Mouse (Mus musculus) A20 (cell line): ENCODE results near the gene Chst8.
A peak's percentile ranks its signal among the peaks of the same experiment; 100 is the strongest.

Experiments
- DNase-seq: peaks from one replicate; pipeline ENCODE4 v3.0.0-alpha.2; 2011; ENCODE audit warnings: low read depth, low spot score

The Chst8 gene

DNA sequence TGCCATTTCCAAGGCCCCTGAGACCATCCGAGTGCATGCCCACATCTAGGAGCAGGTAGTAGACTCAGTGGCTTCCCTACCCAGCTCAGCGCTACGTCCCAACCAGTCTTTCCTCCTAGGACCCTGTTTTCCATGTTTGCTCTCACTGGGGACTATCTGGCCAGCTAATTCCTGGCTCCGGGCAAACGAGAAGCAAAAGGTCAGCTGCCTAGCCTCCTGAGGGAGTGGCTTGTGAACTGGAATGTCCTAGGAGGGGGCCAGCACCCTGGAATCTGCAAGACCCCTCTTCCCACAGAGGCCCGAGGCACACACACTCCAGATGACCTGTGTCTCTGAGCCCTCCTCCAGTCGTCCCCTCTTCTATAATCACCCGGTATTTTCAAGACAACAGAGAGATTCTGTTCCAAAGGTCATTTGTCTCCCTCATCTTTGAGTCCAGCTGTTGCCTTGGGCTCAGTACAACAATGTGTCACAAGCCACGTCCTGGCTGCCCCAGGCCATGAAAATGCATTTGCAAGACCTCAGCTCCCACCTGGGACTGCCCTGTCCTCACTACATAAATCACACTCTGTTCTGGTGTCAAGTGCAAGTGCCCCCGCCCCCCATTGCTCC, 60.3 kb downstream of the Chst8 start:
- DNase-seq: no peak

DNA sequence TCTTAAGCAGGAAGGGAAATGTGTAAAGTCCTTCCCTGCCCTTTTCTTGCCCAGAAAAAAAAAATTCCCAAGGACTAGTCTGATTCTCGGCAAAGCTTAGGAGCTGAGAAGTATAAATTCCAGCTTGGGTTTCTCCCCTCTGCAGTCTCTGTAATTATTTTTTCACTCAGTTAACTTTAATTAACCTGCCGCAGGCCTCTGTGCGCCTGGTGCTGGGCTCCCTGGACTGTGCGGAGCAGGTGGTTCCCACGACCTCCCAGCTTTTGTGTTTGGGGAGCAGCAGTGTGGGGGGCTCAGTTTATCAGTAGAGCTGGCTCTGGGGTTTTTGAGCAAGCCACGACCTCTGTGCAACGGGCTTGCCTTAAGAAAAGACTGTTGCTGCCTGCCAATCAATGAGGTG, 62.2 kb downstream of the Chst8 start:
- no peak for DNase-seq

DNA sequence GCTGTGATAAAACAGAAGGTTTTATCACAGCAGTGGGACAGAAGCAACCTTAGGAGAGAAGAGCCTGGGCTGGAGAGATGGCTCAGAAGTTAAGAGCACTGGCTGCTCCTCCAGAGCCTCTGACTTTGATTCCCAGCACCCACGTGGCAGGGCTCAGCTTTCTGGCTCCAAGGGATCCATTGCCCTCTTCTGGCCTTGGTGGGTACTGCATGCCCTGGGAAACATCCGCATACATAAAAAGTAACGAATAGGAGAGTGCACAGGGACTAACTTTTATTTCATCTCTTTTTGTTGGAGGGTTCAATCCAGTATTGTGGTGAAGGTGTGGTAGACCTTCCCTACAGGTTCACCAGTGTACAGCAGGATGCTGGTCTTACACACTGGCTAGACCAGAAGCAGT, 62.8 kb downstream of the Chst8 start:
- DNase-seq: peak; percentile 57

DNA sequence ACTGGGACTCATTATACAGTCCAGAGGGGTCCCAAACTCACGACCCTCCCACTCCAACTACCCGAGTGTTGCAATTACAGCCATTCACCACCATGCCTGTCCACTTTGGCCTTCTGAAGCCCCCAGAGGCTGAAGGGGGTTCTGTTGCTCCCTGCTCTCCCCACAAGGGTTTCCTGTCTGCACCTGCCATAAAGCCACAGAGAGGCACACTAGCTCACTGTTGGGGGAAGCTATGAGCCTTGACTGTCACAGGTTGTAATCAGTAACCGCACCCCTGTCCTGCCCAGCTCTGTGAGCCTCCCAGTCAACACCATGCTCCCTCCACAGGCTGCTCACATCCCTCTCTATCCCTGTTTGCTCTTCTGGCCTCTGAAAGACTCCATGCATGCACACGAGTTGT, 64.0 kb downstream of the Chst8 start:
- DNase-seq: no peak

DNA sequence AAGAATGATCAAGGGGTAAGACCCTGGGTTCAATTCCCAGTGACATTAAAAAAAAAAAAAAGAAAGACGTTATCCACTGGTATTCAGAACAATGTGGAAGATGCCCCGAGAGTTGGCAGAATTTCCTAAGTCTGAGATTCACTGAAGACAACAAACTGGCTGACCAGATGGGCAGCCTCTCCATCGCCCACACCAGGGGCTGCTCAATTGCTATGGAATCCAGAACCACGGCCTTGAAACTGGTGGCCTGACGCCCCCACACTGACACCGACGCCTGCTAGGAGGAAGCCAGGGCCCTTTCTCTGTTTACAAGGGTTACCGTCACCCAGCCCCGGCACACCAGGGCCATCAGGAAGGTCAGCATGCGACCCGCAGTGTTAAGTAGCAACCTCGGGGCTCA, 64.8 kb downstream of the Chst8 start:
- no peak for DNase-seq

DNA sequence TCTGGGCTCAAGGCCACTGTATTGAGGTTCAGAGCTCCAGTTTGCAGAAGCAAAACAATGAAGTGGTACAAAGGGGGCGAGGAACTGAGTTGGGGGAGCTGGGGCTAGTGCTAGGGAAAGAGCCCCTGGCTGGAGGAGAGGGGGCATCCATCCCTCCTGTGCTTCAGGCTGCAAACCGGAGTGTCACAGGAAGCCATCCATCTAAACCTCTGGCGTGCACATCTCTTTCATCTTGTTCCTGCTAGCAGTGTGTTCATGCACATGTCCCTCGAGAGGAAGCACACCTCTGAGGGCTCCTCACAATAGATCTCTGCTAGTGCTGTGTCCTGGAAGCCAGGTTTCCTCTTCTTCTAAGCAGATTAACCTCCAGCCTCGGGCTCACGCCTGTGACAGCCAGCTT, 65.9 kb downstream of the Chst8 start:
- DNase-seq: no peak

DNA sequence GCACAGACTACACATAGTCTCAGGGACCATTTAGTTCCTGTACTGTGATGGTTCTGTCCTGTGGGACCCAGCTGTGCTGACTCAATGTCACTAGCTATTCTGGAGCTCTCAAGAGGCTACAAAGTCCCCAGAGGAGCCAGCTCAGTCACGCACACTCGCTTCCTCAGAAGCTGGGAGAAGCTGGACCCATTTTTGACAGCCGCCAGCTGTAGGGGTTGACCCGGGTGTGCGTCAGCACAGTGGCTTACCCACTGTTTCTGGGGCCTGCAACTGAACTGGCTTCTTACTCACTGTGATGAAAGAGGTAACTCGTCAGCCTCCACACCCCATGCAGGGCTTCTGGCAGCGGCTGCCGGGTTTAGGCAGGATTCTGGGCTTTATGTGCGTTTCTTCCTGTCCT, 66.3 kb downstream of the Chst8 start:
- DNase-seq: no peak

DNA sequence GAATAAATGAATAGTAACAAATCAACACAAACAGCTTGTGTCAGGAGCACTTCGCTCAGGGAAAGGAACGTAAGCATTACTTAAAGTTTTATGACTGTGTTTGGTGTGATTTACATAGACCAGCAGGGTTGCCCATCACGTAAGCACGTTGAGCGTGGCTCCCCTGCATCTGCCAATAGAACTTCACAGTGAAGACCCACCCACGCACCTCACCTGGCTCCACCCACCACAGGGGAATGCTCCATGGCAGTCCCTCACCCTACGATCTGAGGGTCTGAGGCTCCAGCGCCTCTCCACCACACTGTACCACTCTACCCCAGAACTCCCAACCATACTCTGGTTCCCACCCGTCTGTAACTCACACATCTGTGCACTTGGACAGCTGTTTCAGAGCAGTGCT, 67.1 kb downstream of the Chst8 start:
- no peak for DNase-seq

DNA sequence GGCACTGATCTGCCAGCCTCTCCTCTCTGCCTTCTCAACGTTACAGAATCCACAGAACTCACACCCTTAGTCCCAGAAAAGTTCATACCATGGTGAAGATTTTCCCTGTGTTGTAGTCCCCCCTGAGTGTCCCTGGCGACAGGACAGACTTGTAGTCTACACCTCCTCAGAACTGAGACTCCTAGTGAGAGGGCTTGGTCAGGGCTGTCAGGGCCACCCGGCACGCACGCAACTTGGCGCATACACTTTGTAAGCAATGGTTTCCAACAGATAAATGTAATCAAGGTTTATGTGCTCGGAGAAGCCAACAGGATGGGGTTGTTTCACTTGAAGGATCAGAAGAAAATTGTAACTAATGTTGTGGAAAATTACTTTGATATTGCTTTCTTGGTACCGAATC, 67.5 kb downstream of the Chst8 start:
- DNase-seq: no peak

DNA sequence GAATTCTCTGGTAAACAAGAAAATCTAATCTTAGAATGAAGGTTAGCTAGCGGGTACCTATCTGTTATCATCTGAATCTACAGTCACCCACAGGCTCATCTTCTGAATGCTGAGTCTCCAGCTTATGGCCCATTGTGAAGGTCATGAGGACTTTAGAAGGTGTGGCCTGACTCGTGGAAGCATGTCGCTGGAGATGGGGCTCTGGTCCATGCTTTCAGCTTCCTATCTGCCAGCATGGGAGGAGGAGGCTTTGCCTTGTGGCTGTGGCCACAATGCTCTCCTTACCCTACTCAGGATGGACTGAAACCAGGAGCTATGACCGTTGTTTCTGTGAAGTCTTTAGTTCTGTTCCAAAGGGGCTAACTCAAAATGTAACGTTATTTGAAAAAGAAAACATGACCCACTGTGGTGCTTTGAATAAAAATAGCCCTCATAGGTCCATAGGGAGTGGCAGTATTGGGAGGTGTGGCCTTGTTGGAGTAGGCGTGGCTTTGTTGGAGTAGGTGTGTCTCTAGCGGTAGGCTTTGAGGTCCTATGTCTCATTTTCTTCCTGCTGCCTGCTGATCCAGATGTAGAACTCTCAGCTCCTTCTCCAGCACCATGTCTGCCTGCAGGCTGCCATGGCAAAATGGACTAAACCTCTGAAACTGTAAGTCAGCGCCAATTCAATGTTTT, 69.0 kb downstream of the Chst8 start:
- DNase-seq: no peak

DNA sequence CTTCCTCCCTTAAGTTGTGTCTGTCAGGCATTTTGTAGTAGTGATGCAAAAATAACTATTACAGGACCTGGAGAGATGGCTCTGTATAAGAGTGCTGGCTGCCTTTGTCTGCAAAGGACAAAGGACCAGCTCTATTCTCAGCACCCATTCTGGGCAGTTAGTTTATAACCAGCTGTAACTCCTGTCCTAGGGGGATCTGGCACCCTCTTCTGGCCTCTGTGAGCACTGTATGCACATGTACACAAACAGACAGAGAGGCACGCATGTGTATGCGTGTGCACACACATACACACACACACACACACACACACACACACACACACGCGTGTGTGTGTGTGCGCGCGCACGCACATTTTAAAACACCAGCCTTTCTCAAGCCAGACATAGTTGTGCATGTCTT, 73.1 kb downstream of the Chst8 start:
- DNase-seq: no peak

DNA sequence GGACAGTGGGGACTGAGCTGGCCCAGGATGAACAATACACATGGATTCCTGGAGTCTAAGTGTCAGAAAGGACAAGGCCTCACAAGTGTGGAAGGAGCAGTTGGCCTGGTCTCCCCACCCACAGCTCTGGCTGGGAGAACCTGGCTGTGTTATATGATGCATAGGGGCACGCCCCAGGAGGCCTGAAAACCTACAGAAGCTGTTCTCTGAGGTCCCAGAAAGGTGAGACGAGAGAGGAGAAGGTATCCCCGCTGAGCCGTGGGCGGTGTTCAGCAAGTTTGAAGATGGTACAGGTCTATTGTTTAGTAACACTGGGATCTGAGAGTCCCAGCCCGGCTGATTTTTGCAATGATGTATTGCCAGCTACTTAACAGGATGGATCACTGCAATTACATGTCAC, 75.3 kb downstream of the Chst8 start:
- no peak for DNase-seq

DNA sequence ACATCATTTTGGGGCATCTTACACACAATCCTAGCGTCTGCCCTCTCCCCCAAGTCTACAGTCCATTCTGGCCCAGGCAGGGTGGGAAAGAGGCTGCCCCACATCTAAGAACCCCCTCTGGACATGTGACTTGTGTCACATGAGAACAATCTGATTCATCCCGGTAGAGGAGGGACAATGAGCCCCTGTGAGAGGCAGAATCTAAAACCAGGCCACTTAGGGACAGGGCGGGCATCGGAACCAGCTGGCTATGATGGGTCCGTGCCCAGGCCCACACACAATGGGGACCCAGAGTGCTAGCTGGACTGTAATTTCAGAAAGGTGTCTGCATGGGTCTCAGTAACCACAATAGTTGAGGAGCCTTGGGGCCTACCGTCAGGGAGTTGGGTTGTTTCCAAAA, 78.2 kb downstream of the Chst8 start:
- DNase-seq: no peak

DNA sequence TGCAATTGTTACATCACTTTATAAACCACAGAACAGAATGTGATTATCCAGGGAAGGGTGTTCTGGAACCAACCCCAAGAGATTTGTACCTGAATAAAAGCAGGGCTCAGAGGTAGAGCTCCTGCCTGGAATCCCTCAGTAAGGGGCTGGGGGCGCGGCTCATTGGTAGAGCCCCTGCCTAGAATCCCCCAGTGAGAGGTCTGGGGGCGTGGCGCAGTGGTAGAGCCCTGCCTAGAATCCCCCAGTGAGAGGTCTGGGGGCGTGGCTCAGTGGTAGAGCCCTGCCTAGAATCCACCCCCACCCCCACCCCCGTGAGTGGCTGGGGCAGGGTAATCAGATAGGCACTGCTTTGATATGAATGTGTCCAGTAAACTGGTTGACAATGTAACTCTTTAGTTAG, 83.6 kb downstream of the Chst8 start:
- DNase-seq: no peak

DNA sequence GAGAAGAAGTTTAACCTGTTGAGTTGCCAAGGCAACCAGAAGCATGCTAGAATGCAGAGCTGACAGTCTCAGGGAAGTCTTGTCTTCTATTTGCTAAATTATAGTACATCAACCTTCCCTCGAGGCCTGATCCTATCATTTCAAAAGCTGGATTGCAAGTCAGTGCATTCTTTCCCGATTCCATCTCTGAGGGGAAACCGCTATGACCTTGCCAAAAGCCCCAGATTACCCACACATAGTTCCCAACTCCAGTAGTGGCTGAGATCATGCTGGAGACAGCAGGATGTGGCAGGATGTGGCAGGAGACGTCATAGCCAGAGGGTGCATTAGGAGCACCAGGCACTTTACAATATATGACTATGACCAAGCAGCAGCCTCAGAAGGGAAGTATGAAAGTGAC, 87.3 kb downstream of the Chst8 start:
- no peak for DNase-seq

DNA sequence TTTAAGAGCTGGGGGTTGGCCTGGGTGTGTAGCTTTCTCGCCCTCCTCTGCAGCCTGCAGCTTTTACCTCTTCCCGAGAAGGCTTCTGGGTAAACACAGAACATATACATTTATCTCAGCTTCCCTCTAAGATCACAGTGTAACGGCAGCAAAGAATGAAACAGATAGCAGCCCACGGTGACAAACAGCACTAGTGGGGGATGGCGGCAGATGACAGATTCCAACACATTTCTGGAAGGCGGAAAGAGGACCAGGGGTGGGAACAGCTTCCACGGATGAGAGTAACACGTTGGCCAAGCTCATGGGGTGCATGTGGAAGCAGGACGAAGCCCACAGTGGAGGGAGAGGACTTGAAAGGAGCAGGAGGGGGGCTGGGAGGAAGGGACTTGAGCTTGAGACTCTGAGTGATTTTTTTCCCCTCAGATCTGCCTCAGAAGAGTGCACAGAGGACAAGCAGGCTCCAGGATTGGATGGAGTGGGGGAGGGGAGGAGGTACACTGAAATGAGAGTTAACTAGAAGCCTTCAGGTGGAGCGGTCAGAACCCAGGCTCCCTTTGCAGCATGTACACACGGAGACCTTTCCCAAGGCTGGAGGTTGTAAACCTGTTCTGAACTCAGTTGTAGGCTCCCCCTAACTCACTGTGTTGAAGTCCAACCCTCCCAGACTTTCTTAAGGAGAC, 89.8 kb downstream of the Chst8 start:
- DNase-seq: no peak

DNA sequence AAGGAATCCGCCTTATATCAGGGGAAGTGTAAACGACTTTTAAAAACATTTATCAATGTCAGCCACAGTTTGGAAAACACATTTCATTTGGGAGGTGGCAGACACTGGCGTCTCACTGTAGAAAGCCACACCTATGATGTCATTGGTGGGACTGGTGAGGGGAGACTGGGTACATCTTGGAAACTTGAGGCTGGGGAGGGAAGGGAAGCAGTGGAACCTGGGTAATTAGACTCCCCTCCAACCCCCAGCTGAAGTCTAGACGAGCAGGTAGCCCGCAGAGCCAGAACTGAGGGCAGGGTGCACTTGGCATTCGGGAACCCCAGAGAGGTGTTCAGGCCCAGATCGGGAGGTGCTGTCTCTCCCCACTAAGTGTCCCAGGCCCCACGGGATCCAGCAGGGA, 90.4 kb downstream of the Chst8 start:
- DNase-seq: no peak

DNA sequence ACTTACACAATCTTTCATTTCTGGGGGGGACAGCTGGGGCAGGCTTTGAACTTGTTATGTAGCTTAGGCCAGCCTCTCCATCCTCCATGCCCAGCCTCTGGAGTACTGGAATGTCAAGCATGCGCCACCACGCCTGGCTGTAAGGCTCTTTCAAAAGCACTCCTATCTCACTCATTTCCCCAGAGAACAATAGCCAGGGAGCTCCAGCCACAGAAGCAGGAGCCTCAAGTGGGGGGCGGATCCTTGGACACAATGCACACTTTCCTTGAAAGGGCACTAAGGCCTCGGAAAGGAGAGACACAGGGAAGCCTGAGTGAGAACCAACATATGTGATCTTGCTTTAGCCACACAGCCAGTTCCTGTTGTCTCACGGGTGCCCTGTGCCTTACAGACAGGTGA, 90.9 kb downstream of the Chst8 start:
- DNase-seq: no peak

DNA sequence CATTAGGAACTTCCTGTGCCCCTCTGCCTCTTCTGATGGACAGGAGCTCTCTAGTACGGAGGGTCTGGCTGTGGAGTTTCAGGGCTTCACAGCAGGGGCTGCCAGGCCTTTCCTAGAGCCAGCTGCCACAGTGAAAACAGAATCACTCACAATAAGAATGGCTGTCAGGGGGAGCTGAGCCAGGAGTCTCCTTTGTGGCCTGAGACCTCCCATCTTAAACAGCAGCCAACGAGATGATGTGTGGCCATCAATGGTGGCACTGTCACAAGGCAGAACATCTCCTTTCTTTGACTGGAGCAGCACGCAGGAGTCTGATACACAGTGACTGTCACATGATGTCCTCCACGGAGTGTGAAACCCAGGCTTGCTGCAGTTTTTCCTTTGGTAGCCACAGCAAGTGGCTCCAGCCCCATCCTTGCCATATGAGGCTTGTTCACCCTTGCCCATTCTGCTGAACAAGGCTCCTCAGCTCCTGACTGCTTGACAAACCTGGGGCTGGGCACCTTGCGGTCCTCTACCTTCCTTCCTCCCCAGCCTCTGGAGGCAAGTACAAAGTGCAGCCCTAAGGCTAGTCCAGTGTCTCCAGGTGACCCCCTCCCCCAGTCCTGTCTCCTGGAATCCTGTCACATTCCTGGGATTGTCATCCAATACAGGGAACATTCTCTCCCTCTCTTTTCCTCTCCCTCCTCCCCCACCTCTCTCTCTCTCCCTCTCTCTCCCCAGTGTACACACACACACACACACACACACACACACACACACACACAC, 91.4 kb downstream of the Chst8 start:
- no peak for DNase-seq

DNA sequence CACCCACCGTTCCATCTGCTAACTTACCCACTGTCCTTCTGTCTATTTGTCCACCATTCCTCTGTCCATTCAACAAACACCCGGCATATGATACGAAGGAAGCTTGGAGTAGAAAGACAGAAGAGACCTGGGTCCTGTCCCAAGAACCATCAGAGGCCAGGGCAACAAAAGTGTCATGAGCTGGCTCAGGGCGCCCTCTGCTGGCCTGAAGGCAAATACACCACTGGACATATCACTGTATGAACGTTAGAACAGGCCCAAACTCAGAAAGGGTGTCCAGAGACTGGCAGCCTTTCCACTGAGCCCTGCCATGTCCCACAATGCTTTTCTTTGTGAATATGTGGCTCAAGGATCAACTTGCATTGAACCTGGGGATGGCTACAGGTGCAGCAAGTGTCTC, 92.9 kb downstream of the Chst8 start:
- DNase-seq: peak; percentile 59

DNA sequence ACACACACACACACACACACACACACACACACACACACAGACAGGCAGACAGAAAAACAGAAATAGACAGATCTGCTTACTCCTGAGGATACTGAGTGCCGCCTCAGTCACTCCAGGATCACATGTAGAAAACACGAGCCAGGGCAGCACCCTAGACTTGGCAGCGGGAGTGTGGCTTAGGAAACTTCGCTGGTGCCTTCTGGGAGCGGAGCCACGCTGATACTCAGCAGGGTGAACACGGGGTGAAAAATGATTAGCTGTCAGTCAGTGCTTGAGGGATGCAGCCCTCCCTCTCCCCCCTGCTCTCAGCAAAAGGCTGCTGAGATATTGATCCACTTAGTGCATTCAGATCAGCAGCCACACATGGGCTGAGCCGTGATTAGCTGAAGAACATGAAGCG, 93.9 kb downstream of the Chst8 start:
- DNase-seq: no peak

DNA sequence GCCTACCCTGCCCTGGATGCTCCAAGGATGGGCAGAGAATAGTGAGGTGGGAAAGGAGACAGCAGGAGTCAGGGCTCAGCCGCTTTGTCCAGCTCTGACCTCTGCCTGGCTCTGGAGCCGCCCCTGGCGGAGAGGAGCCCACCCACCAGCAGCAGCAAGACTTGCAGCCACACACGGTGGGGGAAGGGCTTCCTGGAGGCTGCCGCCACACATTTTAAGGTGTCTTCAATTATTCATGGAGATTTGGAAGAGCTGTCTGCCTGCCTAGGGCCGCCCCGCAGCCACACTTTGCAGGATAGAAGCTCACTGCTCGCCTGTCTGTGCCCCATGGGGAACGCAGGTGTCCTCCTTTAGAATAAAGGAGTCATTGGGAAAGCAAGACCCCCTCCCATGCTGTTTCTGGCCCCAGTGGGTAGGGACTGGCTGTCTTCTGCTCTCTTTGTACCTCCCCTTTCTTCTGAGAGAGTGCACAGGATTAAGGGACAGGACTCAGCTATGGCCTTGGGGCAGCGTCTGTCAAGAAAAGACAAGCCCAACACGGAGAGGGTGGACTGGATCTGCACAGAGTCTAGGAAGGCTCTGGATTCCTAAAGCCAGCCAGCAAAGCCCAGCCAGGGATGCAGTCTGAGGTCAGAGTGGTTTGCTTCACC, 95.2 kb downstream of the Chst8 start:
- DNase-seq: no peak
